Mouse (Mus musculus): ENCODE results near the gene Wdr24. TPM values are rescaled to one million over a fixed set of nuclear protein-coding genes. Genes with fewer than 3 reads are reported as not detected.

Gene Wdr24
- polyA plus RNA-seq (2014; fragmentation: Illumina TruSeq; extraction: RNeasy Lipid Tissue Mini Kit (QIAGEN cat#74804); ENCODE audit: low read depth, low replicate concordance): 0.76 TPM

DNA sequence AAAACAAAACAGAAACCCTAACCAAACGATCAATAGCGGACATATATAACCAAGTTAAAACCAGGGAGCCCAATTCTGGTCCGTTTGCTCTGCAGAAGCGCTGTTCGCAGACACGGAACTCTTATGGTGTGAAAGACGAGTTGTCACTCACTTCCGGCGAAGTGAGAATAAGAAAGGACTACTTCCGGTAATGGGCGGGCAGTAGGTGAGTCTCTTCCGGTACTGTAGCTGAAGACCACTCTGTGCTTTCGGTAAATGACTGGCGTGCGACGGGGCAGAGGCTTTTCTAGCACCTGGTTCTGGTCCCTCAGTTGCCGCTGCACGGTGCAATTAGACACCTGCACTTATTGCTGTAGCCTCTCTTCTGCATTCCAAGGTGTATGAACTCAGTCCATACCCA lies at the start of gene Wdr24:
Gene Wdr24 (plus strand): TSS at position 176 of the 400 bp plus-strand sequence.

DNA sequence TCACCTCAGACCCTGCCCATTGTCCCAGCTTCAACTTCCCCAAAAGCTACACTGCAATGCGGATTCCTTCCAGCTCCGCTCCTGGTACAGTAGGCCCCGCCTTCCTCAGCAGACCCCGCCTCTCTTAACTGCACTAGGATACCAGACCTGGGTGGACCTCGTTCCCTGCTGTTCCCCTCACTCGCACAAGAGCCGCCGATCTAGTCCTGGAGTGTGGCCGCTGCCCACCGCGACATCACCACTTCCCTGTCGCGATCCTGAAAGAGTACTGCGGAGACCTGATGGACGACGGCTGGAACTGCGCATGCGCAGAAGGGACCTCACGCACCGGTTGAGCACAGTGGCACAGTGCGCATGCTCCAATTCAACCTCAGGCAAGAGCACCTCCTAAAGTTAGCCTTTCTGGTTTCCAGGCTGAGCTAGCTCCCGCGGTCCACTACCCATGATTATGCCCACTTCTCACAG lies 38.1 kb upstream of the Wdr24 start, which contains the start of gene Haghl:
Gene Haghl (minus strand): TSS at position 393 of the 465 bp plus-strand sequence.

DNA sequence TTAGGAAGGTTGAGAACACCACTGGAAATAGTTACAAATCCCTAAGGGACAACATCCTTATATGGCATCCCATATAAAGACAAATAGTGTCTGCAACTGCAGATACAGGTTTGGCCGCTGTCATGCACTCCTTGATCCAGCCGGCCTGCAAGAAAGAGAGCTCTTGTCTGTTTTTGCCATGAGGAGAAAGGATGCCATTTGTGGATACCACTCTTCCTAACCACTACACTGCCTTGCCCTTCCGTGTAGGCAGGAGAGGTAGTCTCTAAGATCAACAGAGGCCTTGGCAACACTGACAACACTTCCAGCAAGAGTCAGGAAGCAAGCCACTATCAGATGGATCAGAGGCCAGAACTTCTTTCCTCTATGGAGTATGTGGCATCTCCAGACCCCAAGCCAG lies 37.1 kb upstream of the Wdr24 start, which contains the start of gene Ccdc78:
Gene Ccdc78 (plus strand): TSS at position 301 of the 400 bp plus-strand sequence.

DNA sequence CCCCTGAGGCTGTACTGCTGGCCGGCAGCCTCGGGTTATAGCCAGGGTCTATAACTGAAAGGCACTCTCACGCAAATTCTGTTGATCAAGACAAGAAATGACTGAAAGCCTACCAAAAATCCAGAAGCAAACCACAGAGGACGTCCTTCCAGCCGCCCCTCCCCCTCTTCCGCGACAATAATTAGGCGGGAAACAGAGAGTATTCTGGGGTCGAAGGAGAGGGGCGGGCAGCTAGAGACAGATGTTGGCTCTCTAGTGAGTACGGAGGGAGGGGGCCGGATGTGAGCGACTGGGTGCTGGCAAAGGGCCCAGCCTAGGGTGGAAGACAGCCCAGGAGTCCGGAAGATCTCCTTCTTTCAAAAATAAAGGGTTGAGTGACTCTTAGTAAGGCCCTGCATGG lies 30.8 kb upstream of the Wdr24 start, which contains the start of gene Fam173a:
Gene Fam173a (minus strand): TSS at position 287 of the 400 bp plus-strand sequence.

DNA sequence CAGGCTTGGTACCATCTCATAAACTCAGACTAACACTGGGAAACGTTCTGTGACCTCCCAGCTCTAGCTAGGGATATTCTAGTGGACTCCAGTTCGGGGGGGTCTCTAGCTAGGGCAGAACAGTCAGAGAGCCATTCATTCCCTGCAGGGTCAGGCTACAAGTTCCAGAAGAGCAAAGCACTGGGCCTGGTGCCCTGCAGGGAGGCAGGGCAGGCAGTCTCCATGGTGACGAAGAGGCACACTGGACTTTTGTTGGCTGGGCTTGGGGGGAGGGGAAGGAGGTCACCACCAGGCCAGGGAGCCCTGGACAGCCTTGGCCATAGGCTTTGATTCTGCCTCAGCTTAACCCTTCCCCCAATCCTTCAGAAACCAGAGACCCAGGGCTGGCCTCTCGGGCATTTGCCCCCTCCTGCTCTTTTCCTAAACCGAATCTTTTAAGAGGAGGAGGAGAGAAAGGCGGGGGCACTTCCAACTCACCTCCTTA lies 27.8 kb upstream of the Wdr24 start, which contains the start of gene AC134908.4:
Gene AC134908.4 (minus strand): TSS at position 51 of the 484 bp plus-strand sequence.

DNA sequence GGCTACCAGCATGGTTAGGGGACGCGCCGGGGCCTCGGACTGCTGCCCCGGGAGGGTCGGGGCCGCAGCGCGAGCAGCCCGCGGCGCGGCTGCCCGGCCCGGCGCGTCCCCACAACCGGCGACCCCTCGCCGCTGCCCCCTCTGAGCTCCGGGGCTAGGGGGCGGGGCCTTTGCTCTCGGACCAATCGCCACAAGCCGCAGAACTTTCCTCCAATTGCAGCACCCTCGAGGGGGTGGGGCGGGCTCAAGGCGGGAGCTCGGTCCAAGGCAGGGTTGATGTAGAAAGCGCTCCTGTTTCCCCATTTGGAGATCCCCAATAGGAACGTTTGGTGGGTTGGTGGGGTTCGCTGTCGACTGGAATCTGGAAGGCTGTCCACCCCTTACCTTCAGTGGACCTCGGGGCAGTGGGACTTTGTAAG lies 26.5 kb upstream of the Wdr24 start, which contains the start of gene Metrn:
Gene Metrn (minus strand): TSS at position 186 of the 419 bp plus-strand sequence.

DNA sequence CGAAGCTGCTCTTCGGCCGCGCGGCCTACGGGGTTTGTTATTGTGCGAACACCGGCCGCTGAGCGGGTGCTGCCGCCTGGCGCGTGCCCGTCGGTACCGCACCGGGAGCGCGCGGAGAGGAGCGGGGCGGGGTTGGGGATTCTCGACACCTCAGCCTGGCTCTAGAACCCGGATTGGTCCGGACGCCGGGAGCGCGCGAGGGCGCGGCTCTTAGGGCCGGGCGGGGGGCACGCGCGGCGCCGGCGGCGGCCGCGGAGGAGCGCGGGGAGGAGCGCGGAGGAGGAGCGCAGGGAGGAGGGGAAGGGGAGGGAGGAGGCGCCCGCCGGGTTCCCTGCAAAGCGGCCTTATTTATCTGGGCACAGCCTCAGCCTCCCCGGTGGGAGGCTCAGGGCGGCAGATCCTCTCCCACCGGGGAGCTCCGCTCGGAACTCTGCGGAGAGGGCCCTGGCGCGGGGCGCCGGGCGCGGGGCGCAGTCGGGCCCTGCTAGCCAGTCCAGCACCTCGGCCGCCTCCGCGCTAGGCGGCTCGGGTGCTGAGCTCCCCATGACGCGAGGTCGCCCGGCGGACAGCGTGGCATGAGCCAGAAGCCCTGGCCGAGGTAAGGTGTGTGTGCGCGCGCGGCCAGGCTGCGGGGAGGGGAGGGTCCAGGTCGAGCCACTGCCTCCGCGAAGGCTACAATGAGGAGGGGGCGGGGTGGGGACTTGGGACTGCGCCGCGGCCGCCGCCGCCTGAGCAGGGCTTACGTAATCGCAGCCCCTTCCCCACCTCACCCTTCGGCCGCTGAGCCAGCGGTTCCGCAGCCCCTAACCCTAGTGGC lies 14.4 kb upstream of the Wdr24 start, which contains the start of gene Fbxl16:
Gene Fbxl16 (plus strand): TSS at position 297 of the 817 bp plus-strand sequence.

DNA sequence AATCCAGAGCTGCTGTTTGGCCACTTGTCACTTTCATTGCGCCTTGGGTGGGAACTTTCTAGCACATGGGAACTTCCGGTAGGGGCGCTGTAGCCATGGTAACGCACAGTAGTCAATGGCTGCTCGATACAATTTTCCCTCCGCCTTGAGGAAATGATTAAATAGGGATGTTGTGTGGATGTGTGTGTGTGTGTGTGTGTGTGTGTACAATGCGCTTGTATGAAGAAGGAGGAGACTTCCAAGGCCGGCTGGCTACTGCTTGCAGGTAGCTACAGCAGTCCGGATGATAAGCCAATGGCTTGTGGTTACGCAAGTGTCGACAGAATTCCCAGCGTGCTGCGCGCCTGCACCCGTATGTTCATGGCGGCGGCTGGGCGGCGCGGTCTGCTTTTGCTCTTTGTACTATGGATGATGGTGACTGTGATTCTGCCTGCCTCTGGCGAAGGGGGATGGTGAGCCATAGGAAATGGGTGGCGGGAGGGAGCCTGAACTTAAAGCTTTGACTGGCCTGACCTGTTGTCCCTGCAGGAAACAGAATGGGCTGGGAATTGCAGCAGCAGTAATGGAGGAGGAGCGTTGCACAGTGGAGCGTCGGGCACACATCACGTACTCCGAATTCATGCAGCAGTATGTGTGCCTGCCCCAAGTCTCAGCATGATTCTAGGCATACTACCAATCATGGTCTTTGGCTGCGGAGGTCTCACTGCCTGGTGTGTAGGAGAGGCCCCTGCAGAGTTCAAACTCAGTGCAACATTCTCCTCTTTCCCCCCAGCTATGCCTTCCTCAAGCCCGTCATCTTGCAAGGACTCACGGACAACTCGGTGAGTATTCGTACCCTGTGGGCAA lies 5.5 kb downstream of the Wdr24 start, which contains the start of gene Jmjd8:
Gene Jmjd8 (plus strand): TSS at position 156 of the 846 bp plus-strand sequence.

DNA sequence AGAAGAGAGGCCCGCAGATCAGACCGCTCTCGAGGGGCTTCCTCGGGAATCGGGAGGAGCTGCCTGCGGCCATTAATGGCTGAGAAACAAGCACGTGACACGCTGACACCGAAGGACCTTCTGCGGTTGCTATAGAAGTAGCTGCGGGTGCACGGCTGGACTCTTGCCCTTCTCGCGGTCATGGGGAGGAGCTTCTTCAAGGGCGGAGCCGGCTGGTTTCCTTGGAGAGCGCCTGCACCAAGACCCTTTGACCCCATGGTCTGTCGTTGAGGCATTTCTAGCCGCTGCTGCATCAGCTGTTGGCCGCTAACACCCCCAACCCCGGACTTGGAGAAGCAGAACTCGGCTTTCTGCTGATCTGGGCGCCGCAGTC lies 9.8 kb downstream of the Wdr24 start, which contains the start of gene Stub1:
Gene Stub1 (minus strand): TSS at position 114 of the 373 bp plus-strand sequence.

DNA sequence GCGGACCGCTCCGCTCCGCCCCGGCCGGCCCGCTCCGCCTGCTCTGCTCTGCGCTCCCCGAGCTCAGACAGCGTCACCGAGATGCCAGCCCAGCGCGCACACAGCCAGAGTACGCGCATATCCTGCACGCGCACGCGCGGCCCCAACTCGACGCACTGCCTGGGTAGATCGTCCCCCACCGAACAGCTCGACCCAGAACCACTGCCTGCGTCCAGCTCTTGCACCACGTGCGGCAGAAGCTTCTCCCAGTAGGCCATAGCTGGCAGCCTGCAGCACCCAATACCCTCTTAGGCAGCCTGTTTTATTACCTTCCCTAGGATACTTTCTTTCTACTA lies 13.6 kb downstream of the Wdr24 start, which contains the start of gene Rhbdl1:
Gene Rhbdl1 (minus strand): TSS at position 220 of the 335 bp plus-strand sequence.

DNA sequence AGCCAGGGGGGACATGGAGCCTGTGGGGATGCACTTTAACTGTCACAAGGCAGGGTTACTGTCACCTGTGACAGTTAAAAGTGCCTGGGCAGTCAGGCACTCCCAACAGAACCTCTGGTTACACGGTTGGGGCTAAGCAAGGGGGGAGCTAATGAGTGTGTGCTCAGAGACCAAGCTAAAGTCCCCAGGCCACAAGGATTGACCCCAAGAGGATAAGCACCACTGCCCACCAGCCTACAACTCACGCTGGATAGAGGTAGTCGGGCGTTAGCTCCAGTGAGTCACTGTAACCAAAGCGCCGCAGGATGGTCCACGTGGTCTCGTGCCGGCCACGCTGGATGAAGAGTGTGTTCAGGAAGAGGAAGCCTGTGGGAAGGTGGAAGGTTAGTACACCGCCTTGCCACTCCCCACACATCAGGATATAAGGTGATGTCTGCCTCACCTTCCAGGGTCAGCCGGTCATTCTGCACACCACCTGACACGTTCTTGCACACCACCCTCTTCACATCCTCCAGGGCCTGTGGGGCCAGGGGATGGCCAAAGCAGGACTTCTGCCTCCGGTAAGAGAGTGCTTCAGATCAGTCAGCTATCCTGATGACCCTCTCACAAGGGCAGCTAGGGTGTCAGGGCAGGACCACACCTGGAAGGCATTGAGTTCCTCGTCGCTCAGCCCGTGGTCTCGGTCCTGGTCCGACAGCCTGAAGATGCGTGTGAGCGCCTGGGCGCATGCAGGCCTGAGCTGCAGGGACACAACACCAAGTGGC lies 17.9 kb downstream of the Wdr24 start, which contains the start of gene Gm20683:
Gene Gm20683 (minus strand): TSS at position 647 of the 764 bp plus-strand sequence.

DNA sequence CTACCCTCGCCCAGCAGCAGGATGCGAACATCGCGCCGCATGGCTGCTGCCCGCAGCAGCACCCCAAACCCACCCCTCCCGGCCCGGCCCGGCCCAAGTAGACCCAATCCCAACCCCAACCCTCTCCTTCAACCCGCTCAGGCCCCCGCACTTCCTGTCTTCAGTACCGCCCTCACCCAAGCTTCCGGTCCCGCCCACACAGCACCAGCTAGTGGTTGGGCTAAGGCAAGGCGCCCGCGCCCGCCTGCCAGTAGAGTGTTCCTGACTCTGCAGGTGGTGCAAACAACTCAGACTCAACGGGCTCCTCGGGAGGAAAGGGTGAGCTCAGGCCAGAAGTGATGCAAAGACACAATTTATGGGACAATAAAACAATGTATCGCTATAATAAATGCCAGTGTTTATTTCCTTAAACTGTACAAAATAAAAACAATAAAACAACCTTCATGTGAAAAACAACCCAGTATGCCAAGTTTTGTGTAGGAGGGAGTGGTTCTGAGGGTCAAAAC lies 21.0 kb downstream of the Wdr24 start, which contains the start of gene Rhot2:
Gene Rhot2 (minus strand): TSS at position 456 of the 506 bp plus-strand sequence.

DNA sequence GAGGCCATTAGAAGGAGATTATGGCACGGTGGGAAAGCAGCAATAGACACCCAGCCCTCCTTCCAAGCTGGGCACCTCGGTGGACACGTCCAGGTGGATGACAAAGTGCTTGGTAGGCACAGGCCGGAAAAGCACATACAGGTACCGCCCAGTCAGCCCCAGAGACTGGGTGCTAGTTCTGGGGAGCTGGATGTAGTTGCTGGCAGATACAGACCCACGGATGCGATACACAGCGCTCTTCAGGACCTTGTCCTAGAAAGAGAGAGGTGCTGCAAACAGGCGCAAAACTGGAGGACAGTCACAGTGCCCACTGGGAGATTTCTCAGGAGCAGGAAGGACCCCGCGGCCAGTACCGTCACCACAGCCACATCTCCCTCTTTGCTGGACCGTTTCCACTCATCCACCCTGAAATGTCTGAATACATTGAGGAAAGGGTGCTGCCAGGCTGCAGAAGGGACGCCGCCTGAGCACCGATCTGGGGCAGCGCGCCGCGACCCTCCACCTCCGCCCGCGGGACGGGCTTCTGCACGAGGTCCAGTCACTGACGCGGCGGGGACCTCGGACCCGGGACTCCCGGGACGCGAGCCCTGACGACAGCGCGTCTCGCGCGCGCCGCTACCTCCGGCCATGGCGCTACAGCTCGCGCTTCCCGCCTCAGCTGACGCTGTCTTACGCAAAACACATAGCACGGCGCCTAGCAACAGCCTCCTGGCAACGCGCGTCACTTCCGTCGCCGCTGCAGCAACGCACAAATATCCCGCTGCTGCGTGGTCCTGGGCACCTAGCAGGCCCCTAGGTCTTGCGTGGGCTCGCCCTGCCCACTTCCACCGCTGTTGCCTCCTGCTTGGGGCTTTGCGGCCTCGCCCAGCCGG lies 37.6 kb downstream of the Wdr24 start, which contains the start of gene Wdr90:
Gene Wdr90 (minus strand): TSS at position 670 of the 872 bp plus-strand sequence.

DNA sequence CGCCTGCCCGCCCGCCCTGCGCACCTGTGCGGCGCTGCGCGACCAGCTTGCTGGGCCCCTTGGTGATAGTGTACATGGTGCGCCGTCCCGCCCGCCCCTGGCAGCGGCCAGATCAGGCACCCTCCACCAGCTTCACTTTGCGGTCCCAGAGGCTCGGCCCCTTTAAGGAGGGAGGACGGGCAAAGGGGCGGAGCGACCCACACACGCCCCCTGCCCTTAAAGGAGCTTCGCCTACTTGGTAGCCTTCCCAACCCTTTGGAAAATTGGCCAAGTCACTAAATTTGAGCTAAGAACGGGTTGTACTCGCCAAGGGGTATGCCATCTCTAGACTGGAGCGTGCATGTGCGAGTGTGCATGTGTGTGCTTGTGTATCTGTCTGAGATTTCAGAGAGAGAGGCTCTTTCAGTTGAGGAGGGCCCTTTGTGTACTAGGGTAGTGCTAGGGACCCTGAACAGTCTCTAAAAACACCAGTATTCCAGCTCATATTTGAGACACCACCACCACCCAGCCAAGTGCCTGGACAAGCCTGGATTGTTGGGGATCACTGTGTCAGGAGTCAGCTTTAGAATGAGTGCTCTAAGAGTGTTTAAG lies 45.3 kb downstream of the Wdr24 start, which contains the start of gene Mcrip2:
Gene Mcrip2 (minus strand): TSS at position 164 of the 591 bp plus-strand sequence.

DNA sequence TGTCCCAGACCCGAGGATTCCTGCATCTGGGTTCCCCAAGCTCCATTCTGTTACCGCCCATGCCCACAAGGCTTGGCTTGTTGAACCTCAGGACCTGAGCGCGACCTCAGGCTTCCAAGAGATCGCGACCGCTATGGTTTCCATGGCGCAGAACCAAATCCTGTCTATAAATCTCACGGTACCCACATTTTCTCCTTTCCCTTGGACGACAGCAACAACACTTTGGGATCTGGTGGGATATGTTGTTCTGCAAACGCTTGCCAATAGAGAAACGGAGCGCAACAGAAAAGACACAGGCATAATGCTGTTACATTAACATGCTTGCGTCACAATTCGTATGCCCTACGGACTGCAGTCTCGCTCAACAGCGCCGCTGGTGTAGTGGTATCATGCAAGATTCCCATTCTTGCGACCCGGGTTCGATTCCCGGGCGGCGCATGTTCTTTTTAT lies 51.3 kb downstream of the Wdr24 start, which contains the start of gene Mettl26:
Gene Mettl26 (plus strand): TSS at position 354 of the 450 bp plus-strand sequence.

Data from sigmoid colon, adult 10 weeks (tissue).